Mouse (Mus musculus): ENCODE data around the gene Atg5. TPM values are rescaled to one million over a fixed set of nuclear protein-coding genes. Genes with fewer than 3 reads are reported as not detected.

Atg5 gene
- total and polyA plus RNA-seq, 2 experiments from 2014 or later: 20.0 to 25.2 TPM

DNA sequence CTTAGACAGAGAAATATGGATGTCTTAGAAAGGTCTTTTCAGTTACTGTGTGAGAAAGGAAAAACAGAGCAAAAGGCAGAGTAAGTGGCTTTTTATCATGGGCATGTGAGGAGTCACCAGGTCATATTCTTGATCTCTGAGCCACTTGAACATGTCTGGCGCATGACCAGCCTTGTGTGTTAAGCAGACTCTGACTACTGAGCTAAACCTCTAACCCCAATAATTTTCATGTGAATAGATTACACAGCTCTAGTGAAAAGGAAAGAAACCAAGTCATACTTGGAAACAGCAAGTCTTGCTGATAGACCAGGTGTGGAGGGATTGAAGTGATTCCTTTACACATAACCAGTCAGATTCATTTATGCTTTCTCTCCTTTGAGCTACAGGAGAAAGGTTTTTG lies 107.3 kb downstream of the Atg5 start:
- Histone ChIP-seq H3K4me1 (ENCODE audit: control insufficient read depth, insufficient read depth) (0 out of 2 replicates have a peak, but pooled peaks cover 6% of the 10 kb centered on the region), H3K36me3 (replicated peaks; ENCODE audit: control insufficient read depth, insufficient read depth, low read length) (no peaks in the 10 kb centered on the region), H3K27ac (ENCODE audit: low read depth) (no peak overlapping the region), H3K27me3 (ENCODE audit: control insufficient read depth, insufficient read depth, low read length) (no peaks in the 10 kb centered on the region), H3K4me2 (ENCODE audit: low read depth, low read length) (no peak overlapping the region), H3K9me3 (replicated peaks; ENCODE audit: control insufficient read depth, low read length) (no peaks in the 10 kb centered on the region), H3K4me3 (ENCODE audit: low read depth, low read length) (no peak overlapping the region), H3K9ac (replicated peaks; ENCODE audit: low read depth, low read length) (no peak overlapping the region)
- WGBS: 78% methylated on average over 1 of the region's 1 CpGs
- TF ChIP-seq CTCF (IDR thresholded peaks at IDR 0.05; ENCODE audit: low read depth): no peak
- ATAC-seq (ENCODE audit: insufficient read depth, low read depth) (no peak), DNase-seq (ENCODE audit: low spot score) (no peak)

- WGBS: 60% methylated on average over 5 of the region's 5 CpGs
Measured at GRCm38 (mm10) chr10:44377821-44378220, 109.7 kb downstream of the Atg5 start.

DNA sequence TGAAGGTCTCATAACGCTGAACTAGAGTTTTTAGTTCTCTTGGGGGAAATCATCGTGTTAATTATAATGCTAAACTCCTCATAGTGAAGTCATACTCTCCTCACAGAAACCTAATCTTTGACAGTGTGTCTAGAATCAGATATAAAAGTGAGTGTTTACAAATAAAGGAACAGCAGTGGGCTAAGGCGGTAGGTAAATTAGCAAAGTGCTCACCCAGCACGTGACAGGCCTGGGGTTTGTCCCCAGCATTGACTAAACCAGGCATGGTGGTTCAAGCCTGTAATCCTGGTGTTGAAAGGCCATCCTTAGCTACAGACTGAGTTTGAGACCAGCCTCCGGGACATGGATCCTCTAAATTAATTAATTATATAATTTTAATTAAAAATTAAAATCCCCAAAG lies 110.2 kb downstream of the Atg5 start:
- Histone ChIP-seq H3K4me3 (ENCODE audit: low read depth, low read length) (no peak overlapping the region), H3K36me3 (replicated peaks; ENCODE audit: control insufficient read depth, insufficient read depth, low read length) (no peaks in the 10 kb centered on the region), H3K4me2 (ENCODE audit: low read depth, low read length) (no peak overlapping the region), H3K9ac (replicated peaks; ENCODE audit: low read depth, low read length) (no peak overlapping the region), H3K9me3 (replicated peaks; ENCODE audit: control insufficient read depth, low read length) (no peaks in the 10 kb centered on the region), H3K27ac (ENCODE audit: low read depth) (no peak overlapping the region), H3K4me1 (ENCODE audit: control insufficient read depth, insufficient read depth) (0 out of 2 replicates have a peak, but pooled peaks cover 15% of the 10 kb centered on the region), H3K27me3 (ENCODE audit: control insufficient read depth, insufficient read depth, low read length) (no peaks in the 10 kb centered on the region)
- DNase-seq (ENCODE audit: low spot score): no peak
- no peak for ATAC-seq (ENCODE audit: insufficient read depth, low read depth)
- TF ChIP-seq EP300 (IDR thresholded peaks at IDR 0.05; ENCODE audit: low read depth) (no peak), CTCF (IDR thresholded peaks at IDR 0.05; ENCODE audit: low read depth) (no peak)
- 86% methylated on average over 5 of the region's 5 CpGs for WGBS

More at GRCm38 (mm10) chr10:44377821-44378220, 109.7 kb downstream of the Atg5 start:
- Histone ChIP-seq H3K36me3 (replicated peaks; ENCODE audit: control insufficient read depth, insufficient read depth, low read length) (no peaks in the 10 kb centered on the region), H3K9ac (replicated peaks; ENCODE audit: low read depth, low read length) (no peak overlapping the region), H3K4me1 (ENCODE audit: control insufficient read depth, insufficient read depth) (0 out of 2 replicates have a peak, but pooled peaks cover 15% of the 10 kb centered on the region), H3K4me3 (ENCODE audit: low read depth, low read length) (no peak overlapping the region), H3K27me3 (ENCODE audit: control insufficient read depth, insufficient read depth, low read length) (no peaks in the 10 kb centered on the region), H3K9me3 (replicated peaks; ENCODE audit: control insufficient read depth, low read length) (no peaks in the 10 kb centered on the region), H3K27ac (ENCODE audit: low read depth) (no peak overlapping the region), H3K4me2 (ENCODE audit: low read depth, low read length) (no peak overlapping the region)
- no peak for TF ChIP-seq EP300 (IDR thresholded peaks at IDR 0.05; ENCODE audit: low read depth)
- no peak for TF ChIP-seq CTCF (IDR thresholded peaks at IDR 0.05; ENCODE audit: low read depth)
- DNase-seq (ENCODE audit: low spot score) (no peak), ATAC-seq (ENCODE audit: insufficient read depth, low read depth) (no peak)

- DNase-seq (ENCODE audit: low spot score) (no peak), ATAC-seq (ENCODE audit: insufficient read depth, low read depth) (no peak)
- peak overlapping the region; percentile 54 for H3K4me2 ChIP-seq (ENCODE audit: low read depth, low read length)
- no peaks in the 10 kb centered on the region for H3K27me3 ChIP-seq (ENCODE audit: control insufficient read depth, insufficient read depth, low read length)
- H3K9me3 ChIP-seq (replicated peaks; ENCODE audit: control insufficient read depth, low read length): no peaks in the 10 kb centered on the region
- no peaks in the 10 kb centered on the region for H3K36me3 ChIP-seq (replicated peaks; ENCODE audit: control insufficient read depth, insufficient read depth, low read length)
- H3K27ac ChIP-seq (ENCODE audit: low read depth): no peak overlapping the region
- H3K4me3 ChIP-seq (ENCODE audit: low read depth, low read length): peak overlapping the region; percentile 30; the same call in 1 of the 2 replicates
- WGBS: 42% methylated on average over 20 of the region's 20 CpGs
- H3K4me1 ChIP-seq (ENCODE audit: control insufficient read depth, insufficient read depth): 0 out of 2 replicates have a peak, but pooled peaks cover 15% of the 10 kb centered on the region
- 0 out of 2 replicates have a peak overlapping the region, but pooled peaks have one; percentile 7 for H3K9ac ChIP-seq (replicated peaks; ENCODE audit: low read depth, low read length)
- TF ChIP-seq CTCF (IDR thresholded peaks at IDR 0.05; ENCODE audit: low read depth) (no peak), EP300 (IDR thresholded peaks at IDR 0.05; ENCODE audit: low read depth) (no peak)
Measured at GRCm38 (mm10) chr10:44380476-44381208, 112.5 kb downstream of the Atg5 start.

GRCm38 (mm10) chr10:44381397-44381796 lies 113.2 kb downstream of the Atg5 start:
- Histone ChIP-seq H3K4me2 (ENCODE audit: low read depth, low read length) (no peak overlapping the region), H3K9ac (replicated peaks; ENCODE audit: low read depth, low read length) (no peak overlapping the region), H3K9me3 (replicated peaks; ENCODE audit: control insufficient read depth, low read length) (no peaks in the 10 kb centered on the region), H3K27me3 (ENCODE audit: control insufficient read depth, insufficient read depth, low read length) (no peaks in the 10 kb centered on the region), H3K4me3 (ENCODE audit: low read depth, low read length) (no peak overlapping the region), H3K36me3 (replicated peaks; ENCODE audit: control insufficient read depth, insufficient read depth, low read length) (no peaks in the 10 kb centered on the region), H3K27ac (ENCODE audit: low read depth) (no peak overlapping the region), H3K4me1 (ENCODE audit: control insufficient read depth, insufficient read depth) (0 out of 2 replicates have a peak, but pooled peaks cover 15% of the 10 kb centered on the region)
- WGBS: 2% methylated on average over 3 of the region's 3 CpGs
- ATAC-seq (ENCODE audit: insufficient read depth, low read depth) (no peak), DNase-seq (ENCODE audit: low spot score) (peak; percentile 12)
- TF ChIP-seq EP300 (IDR thresholded peaks at IDR 0.05; ENCODE audit: low read depth) (no peak), CTCF (IDR thresholded peaks at IDR 0.05; ENCODE audit: low read depth) (no peak)

Data from heart, postnatal 0 days (tissue).